Mouse (Mus musculus) CH12.LX (cell line): ENCODE data around the gene Rps2.

Experiments
- BHLHE40 ChIP-seq: IDR thresholded peaks from 2 replicates; pipeline ENCODE4 v1.6.1; 2011; ENCODE audit warnings: mild to moderate bottlenecking, low read depth, low read length, improper control_type of control experiment
- CHD2 ChIP-seq: IDR thresholded peaks from 2 replicates; pipeline ENCODE4 v1.6.1; 2011; ENCODE audit warnings: low read length, improper control_type of control experiment
- CTCF ChIP-seq, 2 experiments: IDR thresholded peaks in 1 of 2; conservative IDR thresholded peaks in 1 of 2; 2 replicates each; pipeline ENCODE4 v1.5.1; 2011 to 2012; ENCODE audit warnings: low read depth in 2 of 2, low read length in 2 of 2, improper control_type of control experiment in 1 of 2, inconsistent platforms in 1 of 2, mild to moderate bottlenecking in 1 of 2, moderate library complexity in 1 of 2
- EP300 ChIP-seq: IDR thresholded peaks from 2 replicates; pipeline ENCODE4 v1.6.1; 2011; ENCODE audit warnings: low read length, improper control_type of control experiment
- POLR2AphosphoS2 ChIP-seq: IDR thresholded peaks from 2 replicates; pipeline ENCODE4 v1.6.1; 2011; ENCODE audit warnings: low read depth, low read length, improper control_type of control experiment
- SIN3A ChIP-seq: IDR thresholded peaks from 2 replicates; pipeline ENCODE4 v1.6.1; 2012; ENCODE audit warnings: low read length, improper control_type of control experiment, inconsistent platforms
- TCF12 ChIP-seq: IDR thresholded peaks from 2 replicates; pipeline ENCODE4 v1.6.1; 2014; ENCODE audit warnings: low read depth, mild to moderate bottlenecking, inconsistent platforms, low read length, improper control_type of control experiment
- ZC3H11A ChIP-seq: IDR thresholded peaks from 2 replicates; pipeline ENCODE4 v1.6.1; 2012; ENCODE audit warnings: low read depth, mild to moderate bottlenecking, inconsistent platforms, low read length, improper control_type of control experiment
- ZNF384 ChIP-seq: IDR thresholded peaks from 2 replicates; pipeline ENCODE4 v1.6.1; 2012; ENCODE audit warnings: low read depth, low read length, improper control_type of control experiment, inconsistent platforms

DNA sequence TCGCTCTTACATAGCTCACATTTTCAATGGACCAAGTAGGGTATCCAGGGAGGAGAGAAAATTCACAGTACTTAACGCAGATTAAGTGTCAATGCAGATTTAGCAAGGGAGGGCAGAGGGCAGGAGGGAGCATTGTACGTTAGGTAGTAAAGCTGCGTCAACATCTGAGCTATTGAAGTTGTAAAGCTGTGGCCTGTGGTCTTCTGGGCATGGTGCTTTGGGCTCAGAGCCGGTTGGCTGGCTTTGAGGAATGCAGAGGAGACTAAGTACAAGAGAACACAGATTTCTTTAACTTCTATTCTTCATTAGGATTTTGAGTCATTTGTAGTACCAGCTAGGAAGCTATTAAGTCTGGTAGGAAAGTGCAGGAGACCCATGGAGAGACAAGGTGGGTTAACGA, 2.4 kb upstream of the Rps2 start:
- TF ChIP-seq CTCF (conservative IDR thresholded peaks at IDR 0.05 in 1 of 2, IDR thresholded peaks at IDR 0.05 in 1 of 2; ENCODE audit: low read depth in 2 of 2, low read length in 2 of 2) (no peak), TCF12 (no peak), EP300 (no peak), BHLHE40 (no peak), ZC3H11A (no peak), POLR2AphosphoS2 (no peak), SIN3A (no peak), ZNF384 (no peak), CHD2 (no peak)
